Mouse (Mus musculus) lung, postnatal 0 days (tissue): ENCODE measurements at regions not wholly inside any gene's neighbourhood (a gene's known extent, or its start where the extent isn't known, plus 50 kb on each side); places are given as distances from the start of the nearest gene placed in this dataset.

Experiments used
- CTCF ChIP-seq: IDR thresholded peaks from 2 replicates; pipeline ENCODE4 v1.5.1; 2016; ENCODE audit warnings: antibody characterized with exemption, mild to moderate bottlenecking
- EP300 ChIP-seq: IDR thresholded peaks from 2 replicates; pipeline ENCODE4 v1.6.1; 2016; ENCODE audit warnings: antibody characterized with exemption, mild to moderate bottlenecking, control low read depth

- no peak for TF ChIP-seq EP300
- no peak for TF ChIP-seq CTCF
These were observed 127.1 kb downstream of the Slc38a4 start for GRCm38 (mm10) chr15:96928692-96929091.
